Mouse (Mus musculus) heart, embryonic 14.5 days (tissue): ENCODE measurements at regions not wholly inside any gene's neighbourhood (a gene's known extent, or its start where the extent isn't known, plus 50 kb on each side); places are given as distances from the start of the nearest gene placed in this dataset.

ENCODE experiments used
- ATAC-seq: fragments of 200-750 bp; cut with Nextera tagmentation; 2 replicates; pipeline ENCODE4 v1.8.0; 2017; ENCODE audit warnings: low read depth, moderate TSS enrichment; ENCODE audit not compliant: insufficient number of reproducible peaks, insufficient read depth, low FRiP score
- H3K27ac ChIP-seq, 2 experiments: fragments of 200-500 bp in 1 of 2; fragments of 300-500 bp in 1 of 2; sonication (generic) in 1 of 2; replicated peaks in 1 of 2; 2 replicates each; pipeline ENCODE4 v1.5.1; 2012 to 2014; ENCODE audit warnings: low read depth in 2 of 2, low read length in 2 of 2, control low read depth in 1 of 2, mild to moderate bottlenecking in 1 of 2, mixed read lengths in 1 of 2; ENCODE audit not compliant: control insufficient read depth in 1 of 2, insufficient read depth in 1 of 2
- H3K27me3 ChIP-seq: fragments of 300-500 bp; sonication (generic); 2 replicates; pipeline ENCODE4 v1.6.1; 2014; ENCODE audit warnings: mild to moderate bottlenecking, low read length, control low read depth; ENCODE audit not compliant: control insufficient read depth, insufficient read depth
- H3K36me3 ChIP-seq: fragments of 300-500 bp; sonication (generic); 2 replicates; pipeline ENCODE4 v1.6.1; 2014; ENCODE audit warnings: mild to moderate bottlenecking, control low read depth, low read length, mixed read lengths; ENCODE audit not compliant: control insufficient read depth, insufficient read depth
- H3K4me1 ChIP-seq, 2 experiments: fragments of 200-500 bp in 1 of 2; fragments of 300-500 bp in 1 of 2; sonication (generic) in 1 of 2; 2 replicates each; pipeline ENCODE4 v1.6.1; 2012 to 2014; ENCODE audit warnings: low read length in 2 of 2, control low read depth in 1 of 2, mixed read lengths in 1 of 2; ENCODE audit not compliant: control insufficient read depth in 2 of 2, insufficient read depth in 2 of 2
- H3K4me2 ChIP-seq: fragments of 300-500 bp; sonication (generic); 2 replicates; pipeline ENCODE4 v1.6.1; 2014; ENCODE audit warnings: mild to moderate bottlenecking, low read length
- H3K4me3 ChIP-seq, 2 experiments: fragments of 200-500 bp in 1 of 2; fragments of 300-500 bp in 1 of 2; sonication (generic) in 1 of 2; 2 replicates each; pipeline ENCODE4 v1.5.1; 2012 to 2014; ENCODE audit warnings: low read length in 2 of 2, mild to moderate bottlenecking in 2 of 2, control low read depth in 1 of 2, low read depth in 1 of 2, moderate library complexity in 1 of 2; ENCODE audit not compliant: control insufficient read depth in 1 of 2, insufficient read depth in 1 of 2
- H3K9ac ChIP-seq: fragments of 300-500 bp; sonication (generic); 2 replicates; pipeline ENCODE4 v1.6.1; 2014; ENCODE audit warnings: mild to moderate bottlenecking, low read length
- H3K9me3 ChIP-seq: fragments of 300-500 bp; sonication (generic); 2 replicates; pipeline ENCODE4 v1.6.1; 2016; ENCODE audit warnings: low read length, control low read depth; ENCODE audit not compliant: control insufficient read depth
- WGBS: fragments of 180-500 bp; shearing (Covaris S2); extraction: QIAGEN DNeasy Blood & Tissue Kit; methylation state at CpG from one replicate; pipeline ENCODE4 v1.1.7; 2014; 5-methylcytosine and 5-hydroxymethylcytosine counted together

- H3K4me2 ChIP-seq: no peak overlapping the region
- H3K4me1 ChIP-seq: peaks cover 3 to 10% of the 10 kb centered on the region in 2 experiments; a peak in 3 of 4 replicates
- H3K36me3 ChIP-seq: no peaks in the 10 kb centered on the region
- no peak for ATAC-seq
- no peak overlapping the region for H3K9ac ChIP-seq
- no peak overlapping the region for H3K4me3 ChIP-seq
- no peaks in the 10 kb centered on the region for H3K9me3 ChIP-seq
- H3K27me3 ChIP-seq: no peaks in the 10 kb centered on the region
- H3K27ac ChIP-seq: no peak overlapping the region
These were observed 114.8 kb upstream of the Zfp648 start for GRCm38 (mm10) chr1:154086145-154086544.

- Histone ChIP-seq H3K4me1 (peaks cover 3 to 13% of the 10 kb centered on the region in 2 experiments; a peak in 3 of 4 replicates), H3K36me3 (no peaks in the 10 kb centered on the region), H3K9ac (no peak overlapping the region), H3K27me3 (no peaks in the 10 kb centered on the region), H3K27ac (no peak overlapping the region), H3K4me2 (no peak overlapping the region), H3K4me3 (no peak overlapping the region), H3K9me3 (no peaks in the 10 kb centered on the region)
- WGBS: 82% methylated on average over 3 of the region's 3 CpGs
- no peak for ATAC-seq
These were observed 111.2 kb upstream of the Zfp648 start for GRCm38 (mm10) chr1:154089815-154090214.

GRCm38 (mm10) chr1:154090521-154091490 lies 110.2 kb upstream of the Zfp648 start:
- Histone ChIP-seq H3K9me3 (no peaks in the 10 kb centered on the region), H3K9ac (no peak overlapping the region), H3K4me1 (peaks cover 3 to 13% of the 10 kb centered on the region in 2 experiments; a peak in 3 of 4 replicates), H3K27me3 (no peaks in the 10 kb centered on the region), H3K4me3 (no peak overlapping the region), H3K4me2 (no peak overlapping the region), H3K36me3 (no peaks in the 10 kb centered on the region), H3K27ac (peak overlapping the region; percentile 44 to 55)
- 47% methylated on average over 7 of the region's 7 CpGs for WGBS
- ATAC-seq: no peak

GRCm38 (mm10) chr1:154093549-154093948 lies 107.4 kb upstream of the Zfp648 start:
- Histone ChIP-seq H3K27ac (no peak overlapping the region), H3K4me3 (no peak overlapping the region), H3K4me2 (no peak overlapping the region), H3K9me3 (no peaks in the 10 kb centered on the region), H3K27me3 (no peaks in the 10 kb centered on the region), H3K9ac (no peak overlapping the region), H3K36me3 (no peaks in the 10 kb centered on the region), H3K4me1 (peaks cover 3 to 17% of the 10 kb centered on the region in 2 experiments; a peak in 3 of 4 replicates)
- 61% methylated on average over 4 of the region's 4 CpGs for WGBS
- no peak for ATAC-seq

GRCm38 (mm10) chr1:154094357-154094756 lies 106.6 kb upstream of the Zfp648 start:
- Histone ChIP-seq H3K36me3 (no peaks in the 10 kb centered on the region), H3K4me2 (no peak overlapping the region), H3K9ac (no peak overlapping the region), H3K27me3 (no peaks in the 10 kb centered on the region), H3K4me1 (peaks cover 3 to 17% of the 10 kb centered on the region in 2 experiments; a peak in 3 of 4 replicates), H3K27ac (no peak overlapping the region), H3K9me3 (no peaks in the 10 kb centered on the region), H3K4me3 (no peak overlapping the region)
- 66% methylated on average over 5 of the region's 5 CpGs for WGBS
- ATAC-seq: no peak

GRCm38 (mm10) chr1:154096113-154096512 lies 104.9 kb upstream of the Zfp648 start:
- Histone ChIP-seq H3K4me1 (peaks cover 0 to 8% of the 10 kb centered on the region in 2 experiments; a peak in 3 of 4 replicates), H3K4me2 (no peak overlapping the region), H3K9ac (no peak overlapping the region), H3K9me3 (no peaks in the 10 kb centered on the region), H3K36me3 (no peaks in the 10 kb centered on the region), H3K27ac (no peak overlapping the region), H3K4me3 (no peak overlapping the region), H3K27me3 (no peaks in the 10 kb centered on the region)
- WGBS: 87% methylated on average over 7 of the region's 7 CpGs
- ATAC-seq: no peak

- Histone ChIP-seq H3K27me3 (no peaks in the 10 kb centered on the region), H3K4me3 (no peak overlapping the region), H3K27ac (no peak overlapping the region), H3K9me3 (no peaks in the 10 kb centered on the region), H3K4me1 (peaks cover 0 to 4% of the 10 kb centered on the region in 2 experiments; a peak in 1 of 4 replicates), H3K36me3 (no peaks in the 10 kb centered on the region), H3K4me2 (no peak overlapping the region), H3K9ac (no peak overlapping the region)
- ATAC-seq: no peak
- WGBS: 95% methylated on average over 2 of the region's 2 CpGs
These were observed 104.1 kb upstream of the Zfp648 start for GRCm38 (mm10) chr1:154096911-154097310.
